Mouse (Mus musculus) ES-E14 (cell line): ENCODE measurements around the gene Rsl24d1.

Source experiments
- HCFC1 ChIP-seq: IDR thresholded peaks from 2 replicates; pipeline ENCODE4 v1.6.1; 2012; ENCODE audit warnings: low read length, inconsistent platforms, borderline replicate concordance; ENCODE audit not compliant: insufficient read depth
- ZC3H11A ChIP-seq: IDR thresholded peaks from 2 replicates; pipeline ENCODE4 v1.6.1; 2012; ENCODE audit warnings: low read depth, mild to moderate bottlenecking, inconsistent platforms, low read length, borderline replicate concordance

DNA sequence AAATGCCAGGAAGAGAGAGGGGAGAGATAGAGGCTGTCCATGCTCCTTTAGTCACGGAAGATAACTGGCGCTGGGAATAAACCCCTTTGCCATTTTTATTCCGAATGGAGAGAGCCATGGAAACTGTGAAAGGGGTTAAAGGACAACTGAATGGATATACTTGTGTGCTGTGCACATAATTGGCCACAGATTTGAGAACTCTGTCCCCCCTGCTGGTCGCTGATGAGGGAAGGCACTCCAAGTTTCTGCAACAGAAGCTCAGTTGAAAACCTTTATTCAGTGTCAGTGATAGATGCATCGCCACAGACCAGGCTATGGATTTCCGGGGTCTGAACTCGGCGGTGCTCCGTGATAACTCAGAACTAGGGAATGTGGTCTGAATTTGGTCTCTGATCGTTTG lies 23.1 kb upstream of the Rsl24d1 start:
- TF ChIP-seq ZC3H11A (no peak), HCFC1 (no peak)
